Mouse (Mus musculus): ENCODE data around the gene Rft1. TPM values are rescaled to one million over a fixed set of nuclear protein-coding genes. Genes with fewer than 3 reads are reported as not detected.
A peak's percentile ranks its signal among the peaks of the same experiment; 100 is the strongest.

The Rft1 gene
- polyA plus RNA-seq (2012; rRNA removed), result 6.3 and 8.1 TPM in 2 replicates

DNA sequence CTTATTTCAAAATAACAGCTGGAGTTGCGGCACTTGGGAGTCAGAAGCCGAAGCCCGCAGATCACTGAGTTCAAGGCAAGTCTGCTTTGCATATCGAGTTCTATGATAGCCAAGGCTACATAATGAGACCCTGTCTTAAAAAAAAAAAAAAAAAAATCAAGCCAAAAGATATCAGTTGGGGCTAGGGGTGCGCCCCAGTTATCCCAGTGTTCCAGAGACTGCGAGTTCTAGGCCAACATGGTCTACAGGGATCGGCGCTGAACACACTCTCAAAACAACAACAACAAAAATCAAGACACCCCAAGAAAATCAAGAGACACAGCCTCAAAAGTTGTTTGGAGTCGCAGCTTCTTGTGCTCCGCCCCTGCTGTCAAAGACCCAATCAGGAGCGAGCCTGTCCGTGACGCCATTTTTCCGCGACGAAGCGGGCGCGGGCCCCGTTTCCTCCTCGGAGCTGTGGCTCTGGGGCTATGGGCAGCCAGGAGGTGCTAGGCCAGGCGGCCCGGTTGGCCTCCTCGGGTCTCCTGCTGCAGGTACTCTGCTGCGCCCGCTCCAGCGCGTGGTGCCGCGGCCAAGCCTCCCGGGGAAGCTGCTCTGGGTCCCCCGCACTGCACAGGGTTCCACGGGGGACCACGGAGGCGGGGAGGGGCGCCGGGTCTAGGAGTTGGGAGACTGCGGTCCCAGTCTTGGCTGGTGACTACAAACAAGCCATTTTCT is at the start of gene Rft1:
Gene Rft1 (plus strand): TSS at position 418 of the 717 bp plus-strand sequence.
- Histone ChIP-seq H3K27ac (ENCODE audit: control insufficient read depth, insufficient read depth, low read depth, low read length) (peak within 1 kb of the TSS; percentile 96), H3K27me3 (ENCODE audit: control insufficient read depth, insufficient read depth, low read length) (no peaks in the 10 kb centered on the region), H3K4me3 (ENCODE audit: control insufficient read depth, low read depth, low read length) (peak within 1 kb of the TSS; percentile 100), H3K36me3 (ENCODE audit: control insufficient read depth, insufficient read depth, low read length) (no peaks in the 10 kb centered on the region), H3K4me1 (ENCODE audit: control insufficient read depth, insufficient read depth, low read length) (no peaks in the 10 kb centered on the region; the same call in 1 of the 2 replicates)
- TF ChIP-seq POLR2A (IDR thresholded peaks at IDR 0.05; ENCODE audit: control insufficient read depth, low read depth, low read length), result peak; percentile 92
- TF ChIP-seq CTCF (IDR thresholded peaks at IDR 0.05; ENCODE audit: control insufficient read depth, insufficient read depth, insufficient replicate concordance, low read depth, low read length), result no peak

- peak overlapping the region; percentile 83 for H3K4me3 ChIP-seq (ENCODE audit: control insufficient read depth, low read depth, low read length)
These were observed 47.3 kb upstream of the Rft1 start for GRCm38 (mm10) chr14:30606817-30607216.

GRCm38 (mm10) chr14:30607696-30608095 is 46.5 kb upstream of the Rft1 start:
- H3K27me3 ChIP-seq (ENCODE audit: control insufficient read depth, insufficient read depth, low read length), result no peaks in the 10 kb centered on the region
- no peak overlapping the region for H3K27ac ChIP-seq (ENCODE audit: control insufficient read depth, insufficient read depth, low read depth, low read length)
- no peaks in the 10 kb centered on the region for H3K4me1 ChIP-seq (ENCODE audit: control insufficient read depth, insufficient read depth, low read length)
- TF ChIP-seq CTCF (IDR thresholded peaks at IDR 0.05; ENCODE audit: control insufficient read depth, insufficient read depth, insufficient replicate concordance, low read depth, low read length), result no peak
- TF ChIP-seq POLR2A (IDR thresholded peaks at IDR 0.05; ENCODE audit: control insufficient read depth, low read depth, low read length), result peak; percentile 55; the same call in 1 of the 2 replicates
- no peaks in the 10 kb centered on the region for H3K36me3 ChIP-seq (ENCODE audit: control insufficient read depth, insufficient read depth, low read length)
- peak overlapping the region; percentile 83 for H3K4me3 ChIP-seq (ENCODE audit: control insufficient read depth, low read depth, low read length)

More at GRCm38 (mm10) chr14:30606817-30607216, 47.3 kb upstream of the Rft1 start:
- Histone ChIP-seq H3K27ac (ENCODE audit: control insufficient read depth, insufficient read depth, low read depth, low read length) (no peak overlapping the region), H3K27me3 (ENCODE audit: control insufficient read depth, insufficient read depth, low read length) (no peaks in the 10 kb centered on the region), H3K4me1 (ENCODE audit: control insufficient read depth, insufficient read depth, low read length) (no peaks in the 10 kb centered on the region), H3K36me3 (ENCODE audit: control insufficient read depth, insufficient read depth, low read length) (no peaks in the 10 kb centered on the region)
- no peak for TF ChIP-seq CTCF (IDR thresholded peaks at IDR 0.05; ENCODE audit: control insufficient read depth, insufficient read depth, insufficient replicate concordance, low read depth, low read length)
- TF ChIP-seq POLR2A (IDR thresholded peaks at IDR 0.05; ENCODE audit: control insufficient read depth, low read depth, low read length), result peak; percentile 12; the same call in 1 of the 2 replicates

- H3K36me3 ChIP-seq (ENCODE audit: control insufficient read depth, insufficient read depth, low read length), result no peaks in the 10 kb centered on the region
- H3K27ac ChIP-seq (ENCODE audit: control insufficient read depth, insufficient read depth, low read depth, low read length), result no peak overlapping the region
- H3K27me3 ChIP-seq (ENCODE audit: control insufficient read depth, insufficient read depth, low read length), result no peaks in the 10 kb centered on the region
- TF ChIP-seq CTCF (IDR thresholded peaks at IDR 0.05; ENCODE audit: control insufficient read depth, insufficient read depth, insufficient replicate concordance, low read depth, low read length), result no peak
- no peak for TF ChIP-seq POLR2A (IDR thresholded peaks at IDR 0.05; ENCODE audit: control insufficient read depth, low read depth, low read length)
- H3K4me1 ChIP-seq (ENCODE audit: control insufficient read depth, insufficient read depth, low read length), result no peaks in the 10 kb centered on the region
- H3K4me3 ChIP-seq (ENCODE audit: control insufficient read depth, low read depth, low read length), result peak overlapping the region; percentile 82
These were observed 46.0 kb upstream of the Rft1 start for GRCm38 (mm10) chr14:30608176-30608575.

DNA sequence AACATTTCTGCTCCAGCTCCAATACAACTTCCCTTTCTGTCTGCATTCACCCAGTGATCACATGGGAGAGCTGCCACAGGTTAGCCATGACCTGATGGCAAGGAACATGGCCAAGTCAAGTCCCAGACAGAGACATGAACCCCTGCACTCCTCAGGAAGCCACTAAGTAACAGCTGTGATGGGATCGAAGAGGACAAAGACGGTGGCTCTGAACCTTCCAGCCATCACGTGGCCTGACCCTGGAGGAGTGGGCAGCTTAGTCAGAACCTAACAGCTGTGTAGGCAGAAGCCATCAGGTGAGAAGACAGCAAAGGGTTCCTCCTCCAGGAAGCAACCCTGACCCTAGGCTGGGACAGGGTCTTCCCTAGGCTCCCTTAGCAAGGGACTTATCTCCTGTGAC is 44.7 kb upstream of the Rft1 start:
- H3K27ac ChIP-seq (ENCODE audit: control insufficient read depth, insufficient read depth, low read depth, low read length), result 0 out of 2 replicates have a peak overlapping the region, but pooled peaks have one; percentile 15

GRCm38 (mm10) chr14:30610304-30610703 is 43.9 kb upstream of the Rft1 start:
- no peak for TF ChIP-seq CTCF (IDR thresholded peaks at IDR 0.05; ENCODE audit: control insufficient read depth, insufficient read depth, insufficient replicate concordance, low read depth, low read length)
- no peak for TF ChIP-seq POLR2A (IDR thresholded peaks at IDR 0.05; ENCODE audit: control insufficient read depth, low read depth, low read length)
- Histone ChIP-seq H3K4me3 (ENCODE audit: control insufficient read depth, low read depth, low read length) (no peak overlapping the region), H3K27ac (ENCODE audit: control insufficient read depth, insufficient read depth, low read depth, low read length) (no peak overlapping the region), H3K27me3 (ENCODE audit: control insufficient read depth, insufficient read depth, low read length) (no peaks in the 10 kb centered on the region), H3K4me1 (ENCODE audit: control insufficient read depth, insufficient read depth, low read length) (no peaks in the 10 kb centered on the region), H3K36me3 (ENCODE audit: control insufficient read depth, insufficient read depth, low read length) (no peaks in the 10 kb centered on the region)

More for the DNA sequence above, 44.7 kb upstream of the Rft1 start:
- no peaks in the 10 kb centered on the region for H3K27me3 ChIP-seq (ENCODE audit: control insufficient read depth, insufficient read depth, low read length)
- H3K4me3 ChIP-seq (ENCODE audit: control insufficient read depth, low read depth, low read length), result peak overlapping the region; percentile 82
- no peaks in the 10 kb centered on the region for H3K4me1 ChIP-seq (ENCODE audit: control insufficient read depth, insufficient read depth, low read length)
- no peak for TF ChIP-seq POLR2A (IDR thresholded peaks at IDR 0.05; ENCODE audit: control insufficient read depth, low read depth, low read length)
- TF ChIP-seq CTCF (IDR thresholded peaks at IDR 0.05; ENCODE audit: control insufficient read depth, insufficient read depth, insufficient replicate concordance, low read depth, low read length), result no peak
- H3K36me3 ChIP-seq (ENCODE audit: control insufficient read depth, insufficient read depth, low read length), result no peaks in the 10 kb centered on the region

GRCm38 (mm10) chr14:30610940-30611339 is 43.2 kb upstream of the Rft1 start:
- no peak overlapping the region for H3K4me3 ChIP-seq (ENCODE audit: control insufficient read depth, low read depth, low read length)
- no peaks in the 10 kb centered on the region for H3K36me3 ChIP-seq (ENCODE audit: control insufficient read depth, insufficient read depth, low read length)
- TF ChIP-seq POLR2A (IDR thresholded peaks at IDR 0.05; ENCODE audit: control insufficient read depth, low read depth, low read length), result no peak
- no peak for TF ChIP-seq CTCF (IDR thresholded peaks at IDR 0.05; ENCODE audit: control insufficient read depth, insufficient read depth, insufficient replicate concordance, low read depth, low read length)
- H3K4me1 ChIP-seq (ENCODE audit: control insufficient read depth, insufficient read depth, low read length), result no peaks in the 10 kb centered on the region
- H3K27ac ChIP-seq (ENCODE audit: control insufficient read depth, insufficient read depth, low read depth, low read length), result no peak overlapping the region
- no peaks in the 10 kb centered on the region for H3K27me3 ChIP-seq (ENCODE audit: control insufficient read depth, insufficient read depth, low read length)
